Mouse (Mus musculus): ENCODE measurements around the gene Sf3a3. TPM values are rescaled to one million over a fixed set of nuclear protein-coding genes. Genes with fewer than 3 reads are reported as not detected.
"Not testable (repeated sequence)": the region's sequence is repeated elsewhere in the genome, so short reads cannot be mapped to it uniquely, and the experiment has no call there.

Sf3a3 gene
- total RNA-seq, 2 experiments from 2014 or later: 33.0 to 35.6 TPM

DNA sequence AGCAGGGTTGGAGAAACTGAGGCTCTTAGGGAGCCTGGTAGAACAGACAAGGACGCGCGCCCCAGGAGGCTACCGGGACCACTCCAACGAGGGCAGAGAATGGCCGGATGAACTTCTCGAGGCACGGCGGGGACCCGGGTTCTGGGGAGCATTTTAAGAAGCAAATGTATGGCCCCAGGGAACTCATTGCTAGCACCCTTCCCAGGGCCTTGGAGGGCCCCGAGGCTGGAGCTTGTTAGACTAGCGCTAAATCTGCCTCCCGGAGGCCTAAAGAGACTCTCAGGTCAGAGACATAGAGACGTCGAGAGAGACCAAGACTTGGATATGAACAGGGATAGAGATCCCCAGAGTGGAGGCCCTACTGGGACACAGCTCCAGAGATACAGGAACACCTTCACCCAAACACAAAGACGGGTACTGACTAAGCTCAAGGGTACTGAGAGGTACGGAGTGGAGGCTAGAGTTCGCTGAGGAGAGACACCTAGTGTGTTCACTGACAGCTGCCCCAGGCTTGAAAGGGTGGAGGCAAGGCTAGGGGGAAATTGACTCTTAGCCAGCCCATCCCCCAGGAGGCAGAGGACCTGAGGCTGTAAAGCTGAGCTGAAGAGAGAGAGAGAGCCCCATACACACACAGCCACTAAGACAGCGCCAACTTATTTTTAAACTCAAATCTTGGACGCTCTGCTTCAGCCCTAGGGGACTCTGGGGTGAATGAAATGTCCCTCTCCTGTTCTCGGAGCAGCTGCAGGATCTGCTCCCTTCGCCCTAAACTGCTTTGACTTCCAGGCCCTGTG, 13.3 kb upstream of the Sf3a3 start:
- peak overlapping the region; percentile 18; the same call in 1 of the 2 replicates for H3K27ac ChIP-seq
- TF ChIP-seq CTCF (IDR thresholded peaks at IDR 0.05): no peak
- DNase-seq (ENCODE audit: extremely low spot score in 1 of 2, low spot score in 2 of 2): no peak
- H3K4me3 ChIP-seq: peak overlapping the region; percentile 57
- intact Hi-C loops (cut with DNase I): no loop called here

DNA sequence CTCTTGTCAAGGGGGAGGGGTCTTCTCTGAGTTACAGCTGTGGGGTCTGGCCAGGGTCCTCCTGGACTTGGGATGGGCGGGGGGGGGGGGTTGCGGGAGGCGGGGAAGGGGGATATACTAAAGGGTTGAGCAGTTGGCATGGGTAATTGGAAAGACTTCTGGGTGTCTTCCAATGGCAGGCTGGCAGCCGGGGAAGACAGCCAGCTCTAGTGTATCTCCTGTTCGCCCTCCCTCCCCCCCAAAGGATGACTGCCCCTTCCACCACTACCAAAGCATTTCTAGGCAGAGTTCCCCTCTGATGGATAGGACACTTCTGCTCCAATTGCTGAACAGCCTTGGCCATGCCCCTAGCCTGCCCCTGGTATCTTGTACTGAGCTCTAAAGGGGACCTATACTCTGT, 12.7 kb upstream of the Sf3a3 start:
- Histone ChIP-seq H3K4me3 (no peak overlapping the region), H3K27ac (no peak overlapping the region)
- intact Hi-C loops (cut with DNase I): no loop called here
- TF ChIP-seq CTCF (IDR thresholded peaks at IDR 0.05): no peak
- no peak for DNase-seq (ENCODE audit: extremely low spot score in 1 of 2, low spot score in 2 of 2)

DNA sequence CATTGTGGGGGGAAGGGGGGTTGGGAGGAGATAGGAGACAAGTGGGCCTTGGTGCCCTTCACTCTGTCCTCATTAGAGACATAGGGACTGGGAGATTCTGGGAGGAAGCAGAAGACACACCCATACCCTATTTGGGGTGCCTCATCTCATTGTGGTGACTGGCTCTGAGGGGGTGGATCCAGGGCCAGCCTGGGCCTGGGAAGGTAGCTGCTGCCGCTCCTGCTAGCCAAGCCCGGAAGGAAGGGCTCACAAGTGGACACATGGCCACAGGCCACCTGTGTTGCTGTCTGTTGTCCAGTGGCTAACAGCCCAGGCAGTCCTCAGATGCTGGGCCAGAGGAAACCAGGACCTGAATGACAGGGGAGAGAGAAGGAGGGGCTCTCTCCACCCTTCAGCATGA, 11.2 kb upstream of the Sf3a3 start:
- Histone ChIP-seq H3K4me3 (no peak overlapping the region), H3K27ac (no peak overlapping the region)
- no peak for DNase-seq (ENCODE audit: extremely low spot score in 1 of 2, low spot score in 2 of 2)
- intact Hi-C loops (cut with DNase I): no loop called here
- TF ChIP-seq CTCF (IDR thresholded peaks at IDR 0.05): no peak

DNA sequence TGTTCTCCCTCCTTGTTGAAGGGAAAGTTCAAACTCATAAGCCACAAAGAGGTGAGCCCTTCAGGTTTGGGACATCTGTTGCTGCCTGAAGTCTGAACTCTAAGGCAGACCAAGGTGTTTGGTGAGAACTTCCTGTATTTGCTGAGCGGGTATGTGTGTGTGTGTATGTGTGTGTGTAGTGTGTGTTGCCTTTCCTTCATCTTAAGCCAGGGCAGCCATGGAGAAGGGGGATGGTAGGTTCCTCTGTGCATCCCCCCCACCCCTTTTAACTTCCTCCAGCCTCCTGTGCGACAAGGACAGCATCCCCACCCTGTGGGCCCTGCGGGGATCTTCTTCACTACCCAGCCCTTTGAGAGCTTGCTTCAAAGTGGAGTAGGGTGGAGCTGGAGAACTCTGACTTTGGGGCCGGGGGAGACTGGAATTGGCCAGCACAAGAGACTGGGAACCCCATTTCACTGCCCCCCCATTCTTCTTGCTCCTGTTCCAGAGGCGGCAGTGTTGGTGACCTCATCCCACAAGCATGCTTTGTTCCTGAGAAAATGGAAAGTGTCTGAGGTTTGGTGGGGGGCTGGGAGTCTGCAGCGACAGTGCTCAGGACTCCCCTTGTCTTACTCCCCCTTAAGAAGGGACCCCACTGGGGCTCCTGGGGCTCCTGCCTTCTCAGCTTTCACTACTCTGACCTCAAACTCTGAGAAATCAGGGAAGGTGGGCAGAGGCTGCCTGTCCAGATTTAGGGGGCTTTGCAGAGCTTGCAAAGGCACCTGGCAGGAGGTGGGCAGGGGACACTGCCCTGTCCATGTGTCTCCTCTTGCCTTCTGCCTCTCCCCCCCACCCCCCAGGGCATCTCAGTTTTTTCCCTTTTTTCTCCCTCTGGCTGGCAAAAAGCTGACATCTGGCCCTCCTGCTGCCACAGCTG, 10.4 kb upstream of the Sf3a3 start:
- DNase-seq (ENCODE audit: extremely low spot score in 1 of 2, low spot score in 2 of 2): no peak
- Histone ChIP-seq H3K4me3 (no peak overlapping the region), H3K27ac (peak overlapping the region; percentile 40; the same call in 1 of the 2 replicates)
- intact Hi-C loops (cut with DNase I): no loop called here
- TF ChIP-seq CTCF (IDR thresholded peaks at IDR 0.05): no peak

DNA sequence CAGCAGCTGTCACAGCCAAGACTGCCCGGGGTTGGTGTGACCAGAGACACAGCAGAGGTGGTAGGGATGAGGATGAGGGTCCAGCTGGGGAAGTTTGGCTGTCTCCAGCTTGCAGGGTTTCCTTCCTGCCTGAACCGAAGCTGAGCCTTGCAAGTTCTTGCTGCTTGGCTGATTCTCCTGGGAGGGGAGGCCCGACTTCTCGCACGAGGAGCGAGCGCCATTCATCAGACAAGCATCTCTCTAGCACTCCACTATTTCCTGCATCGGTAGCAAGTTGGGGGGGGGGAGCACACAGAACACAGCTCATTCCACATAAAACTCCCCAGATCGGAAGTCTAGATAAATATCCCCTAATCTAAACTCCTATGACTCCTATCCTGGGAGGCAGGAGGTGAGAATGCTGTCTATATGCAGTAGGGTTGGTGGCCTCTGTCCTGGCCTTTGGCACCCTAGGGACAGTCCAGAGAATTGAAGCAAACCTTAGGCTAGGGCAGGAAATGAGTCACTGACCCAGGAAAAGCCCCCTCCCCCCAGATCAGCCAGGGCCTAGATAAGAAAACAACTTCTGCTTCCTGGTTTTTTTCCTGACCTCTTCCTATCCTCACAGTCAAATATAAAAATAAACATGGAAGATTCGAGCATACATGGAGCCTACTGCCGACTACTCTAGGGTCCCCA, 9.6 kb upstream of the Sf3a3 start:
- Histone ChIP-seq H3K27ac (no peak overlapping the region; the same call in 1 of the 2 replicates), H3K4me3 (no peak overlapping the region)
- DNase-seq (ENCODE audit: extremely low spot score in 1 of 2, low spot score in 2 of 2): no peak
- no peak for TF ChIP-seq CTCF (IDR thresholded peaks at IDR 0.05)
- intact Hi-C loops (cut with DNase I): no loop called here

DNA sequence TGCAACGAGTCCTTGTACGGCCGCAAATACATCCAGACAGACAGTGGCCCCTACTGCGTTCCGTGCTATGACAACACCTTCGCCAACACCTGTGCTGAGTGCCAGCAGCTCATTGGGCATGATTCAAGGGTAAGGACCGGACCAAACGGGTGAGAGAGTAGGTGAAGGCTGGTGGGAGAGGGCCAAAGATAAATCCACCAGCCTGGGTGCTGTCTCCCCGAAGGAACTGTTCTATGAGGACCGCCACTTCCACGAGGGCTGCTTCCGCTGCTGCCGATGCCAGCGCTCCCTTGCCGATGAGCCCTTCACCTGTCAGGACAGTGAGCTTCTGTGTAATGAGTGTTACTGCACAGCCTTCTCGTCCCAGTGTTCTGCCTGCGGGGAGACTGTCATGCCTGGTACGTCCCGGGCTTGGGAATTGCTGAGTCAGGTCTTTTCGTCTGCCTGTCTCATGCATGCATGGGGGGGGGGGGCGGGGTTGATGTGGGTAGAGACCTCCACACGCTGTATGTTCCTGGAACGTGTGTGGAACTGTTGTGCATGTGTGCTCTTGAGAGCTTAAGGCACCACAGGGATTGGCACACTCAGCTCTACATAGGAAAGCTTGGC, 8.8 kb upstream of the Sf3a3 start:
- TF ChIP-seq CTCF (IDR thresholded peaks at IDR 0.05): no peak
- intact Hi-C loops (cut with DNase I): no loop called here
- DNase-seq (ENCODE audit: extremely low spot score in 1 of 2, low spot score in 2 of 2): no peak
- Histone ChIP-seq H3K4me3 (no peak overlapping the region), H3K27ac (no peak overlapping the region)

DNA sequence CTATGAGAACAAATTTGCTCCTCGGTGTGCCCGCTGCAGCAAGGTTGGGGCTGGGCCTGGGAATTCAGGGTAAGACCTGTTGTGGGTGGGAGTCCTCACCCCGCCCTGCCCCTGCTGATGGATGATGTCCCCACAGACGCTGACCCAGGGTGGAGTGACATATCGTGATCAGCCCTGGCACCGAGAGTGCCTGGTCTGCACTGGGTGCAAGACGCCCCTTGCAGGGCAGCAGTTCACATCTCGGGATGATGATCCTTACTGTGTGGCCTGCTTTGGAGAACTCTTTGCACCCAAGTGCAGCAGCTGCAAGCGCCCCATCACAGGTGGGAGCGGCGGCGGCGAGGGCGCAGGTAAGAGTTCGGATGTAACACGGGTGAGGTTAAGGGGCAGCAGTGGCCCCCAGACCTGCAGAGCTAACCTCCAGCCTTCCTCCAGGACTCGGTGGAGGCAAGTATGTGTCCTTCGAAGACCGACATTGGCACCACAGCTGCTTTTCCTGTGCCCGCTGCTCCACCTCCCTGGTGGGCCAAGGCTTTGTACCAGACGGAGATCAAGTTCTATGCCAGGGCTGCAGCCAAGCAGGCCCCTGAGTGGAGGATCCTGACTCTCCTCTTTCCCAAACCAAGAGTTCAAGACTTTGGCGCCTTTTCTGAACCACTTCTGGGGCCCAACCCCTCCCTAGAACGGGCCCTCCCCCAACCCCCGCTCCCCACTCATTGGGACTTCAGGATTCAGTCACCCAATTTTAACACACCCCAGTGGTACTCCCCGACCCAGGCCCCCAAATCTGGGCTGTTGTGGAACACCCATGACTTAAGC, 7.0 kb upstream of the Sf3a3 start:
- DNase-seq (ENCODE audit: extremely low spot score in 1 of 2, low spot score in 2 of 2): not testable (repeated sequence)

DNA sequence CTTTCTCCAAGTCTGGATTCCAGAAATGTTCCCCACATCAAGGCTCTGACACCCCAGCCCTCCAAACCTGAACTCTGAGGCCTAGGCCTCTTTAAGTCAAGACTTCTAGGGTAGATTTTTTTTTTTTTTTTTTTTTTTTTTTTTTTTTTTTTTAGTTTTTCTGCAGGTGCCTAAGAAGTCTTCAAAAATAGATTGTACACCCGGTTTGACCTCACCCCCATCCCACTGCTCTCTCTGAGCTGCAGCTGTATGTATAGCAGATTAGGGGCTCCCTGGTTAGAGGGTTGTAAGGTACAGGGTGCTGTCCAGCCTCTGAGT, 6.4 kb upstream of the Sf3a3 start:
- H3K27ac ChIP-seq; H3K4me3 ChIP-seq; DNase-seq (ENCODE audit: extremely low spot score in 1 of 2, low spot score in 2 of 2); intact Hi-C loops (cut with DNase I): not testable (repeated sequence)

More for the DNA sequence above, 7.0 kb upstream of the Sf3a3 start:
- H3K27ac ChIP-seq; H3K4me3 ChIP-seq; intact Hi-C loops (cut with DNase I): not testable (repeated sequence)

DNA sequence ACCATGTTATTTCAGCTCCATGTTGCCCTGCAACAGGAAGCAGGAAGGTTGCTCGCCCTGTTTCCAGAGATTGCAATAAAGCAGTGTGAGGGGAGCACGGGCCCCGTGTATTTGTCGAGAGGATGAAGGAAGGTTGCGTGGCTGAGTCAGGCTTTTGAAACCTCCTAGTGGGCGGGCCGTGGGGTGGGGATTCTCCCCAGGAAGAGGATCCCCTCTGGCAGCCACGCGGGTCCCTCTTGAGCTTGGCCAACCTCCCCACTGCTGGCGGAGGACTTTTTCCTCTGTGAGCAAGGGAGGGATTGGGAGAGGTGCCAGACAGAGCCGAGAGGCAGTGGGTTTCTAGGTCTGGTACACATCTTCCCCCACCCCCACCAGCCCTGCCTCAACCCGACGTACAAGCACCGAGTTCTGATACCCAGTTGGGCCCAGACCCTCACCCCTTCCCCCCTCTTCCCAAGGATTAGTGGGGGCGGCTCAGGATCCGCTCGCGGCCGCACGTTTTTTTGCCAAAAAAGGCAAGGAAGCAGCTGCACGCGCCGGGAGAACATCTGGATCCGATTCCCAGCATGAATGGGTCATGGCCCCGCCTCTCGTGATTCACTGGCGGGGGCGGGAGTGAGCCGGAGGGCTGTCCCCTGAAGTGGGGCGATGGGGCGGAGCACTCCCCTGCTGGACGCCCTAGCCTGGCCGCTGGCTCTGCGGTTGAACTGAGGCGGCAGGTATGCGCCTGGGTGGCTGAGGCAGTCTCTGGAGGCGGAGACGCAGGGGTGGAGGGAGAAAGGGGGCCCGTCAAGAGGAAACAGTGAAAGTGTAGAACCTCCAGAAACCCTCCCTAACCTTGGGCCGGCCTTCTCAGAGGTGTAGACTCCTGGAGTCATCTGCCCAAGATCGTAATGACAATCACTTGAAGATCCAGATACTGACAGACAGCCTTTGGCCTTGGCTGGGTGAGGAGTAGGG, 5.8 kb upstream of the Sf3a3 start:
- peak; percentile 71 to 74 for DNase-seq (ENCODE audit: extremely low spot score in 1 of 2, low spot score in 2 of 2)
- peak overlapping the region; percentile 39 for H3K4me3 ChIP-seq
- peak overlapping the region; percentile 67 for H3K27ac ChIP-seq
- TF ChIP-seq CTCF (IDR thresholded peaks at IDR 0.05): no peak; the same call in 1 of the 2 replicates
- intact Hi-C loops (cut with DNase I): no loop called here

DNA sequence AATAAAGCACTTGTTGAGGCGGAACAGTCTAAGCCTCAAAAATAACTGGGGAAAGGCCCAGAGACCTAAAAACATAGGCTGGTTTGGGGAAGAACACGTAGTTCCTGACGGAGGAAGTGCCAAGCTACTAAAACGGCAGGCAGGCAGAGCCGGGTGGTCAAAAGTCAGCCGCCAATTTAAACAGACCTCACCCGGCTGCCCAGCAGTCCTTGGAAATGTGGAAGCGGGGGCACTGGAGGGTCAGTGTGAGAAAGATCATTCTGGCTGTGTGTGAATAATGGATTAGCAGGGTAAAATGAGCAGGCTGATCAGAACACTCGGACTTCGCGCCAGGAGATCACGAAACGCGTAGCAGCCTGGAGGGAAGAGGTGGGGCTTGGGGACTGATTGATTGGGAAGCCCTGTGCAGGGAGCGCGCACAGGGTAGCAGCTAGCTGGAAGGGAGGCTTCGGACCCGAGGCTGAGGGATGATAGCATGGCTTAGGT, 4.6 kb upstream of the Sf3a3 start:
- DNase-seq (ENCODE audit: extremely low spot score in 1 of 2, low spot score in 2 of 2): no peak
- peak overlapping the region; percentile 3 for H3K4me3 ChIP-seq
- intact Hi-C loops (cut with DNase I): no loop called here
- no peak for TF ChIP-seq CTCF (IDR thresholded peaks at IDR 0.05)
- H3K27ac ChIP-seq: peak overlapping the region; percentile 47; the same call in 1 of the 2 replicates
